ENCODE assay signal across 10 mouse cellular contexts in the genomic region with DNA sequence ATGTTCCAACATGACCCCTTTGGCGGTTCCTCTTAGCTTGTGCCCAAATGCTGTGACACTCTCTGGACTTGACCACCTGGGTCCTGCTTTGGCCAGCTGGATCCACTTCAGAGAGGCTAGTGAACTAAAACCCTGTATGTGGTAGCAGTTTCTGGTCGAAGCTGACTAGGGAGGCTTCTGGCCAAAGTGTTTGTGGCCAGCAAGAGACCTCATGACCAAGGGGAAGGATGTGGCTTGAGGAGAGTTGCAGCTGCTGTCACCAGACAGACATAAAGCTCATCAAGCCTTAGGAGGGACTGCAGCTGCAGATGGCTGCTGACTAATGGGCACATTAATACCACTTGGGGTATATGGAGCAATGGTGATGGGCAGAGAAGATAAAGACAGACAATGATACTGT.
A peak's percentile ranks its signal among the peaks of the same experiment; 100 is the strongest.
DNase-seq lines count a peak whose midpoint lies in the region; ATAC-seq and TF ChIP-seq lines count a peak whose summit lies in the region.
"Had no signal": no experiment of that assay in that cellular context is flagged by ENCODE, and none has a peak within 500 bp of the region (broad histone marks: within the 10 kb centered on the region; RNA-seq: fewer than 3 reads in every experiment).

No protein-coding gene starts in this region.

- H3K4me3 ChIP-seq in heart, adult 2 months = no peak overlapping the region
- H3K4me3 ChIP-seq in heart, embryonic 12.5 days = no peak overlapping the region
- H3K4me3 ChIP-seq in CH12.LX (replicated peaks in 1 of 3; ENCODE audit: low read depth in 2 of 3, low read length in 2 of 3, poor library complexity in 1 of 3) = no peak overlapping the region
- no peak overlapping the region for H3K4me3 ChIP-seq in lung, postnatal 0 days (ENCODE audit: low read depth, low read length)
- H3K4me3 ChIP-seq: neural tube, embryonic 12.5 days had no signal

- TF ChIP-seq POLR2A in heart, adult 2 months (IDR thresholded peaks at IDR 0.05; ENCODE audit: insufficient read depth, low read depth, low read length) = no peak
- no peak for TF ChIP-seq POLR2A in CH12.LX (IDR thresholded peaks at IDR 0.05; ENCODE audit: low read depth, low read length)

- no peak for ATAC-seq in heart, embryonic 12.5 days (ENCODE audit: insufficient number of reproducible peaks, low FRiP score)
- peak; percentile 74 for ATAC-seq in lung, postnatal 0 days

- WGBS in heart, adult 2 months = 39% methylated on average over 2 of the region's 2 CpGs
- 56% methylated on average over 2 of the region's 2 CpGs for WGBS in heart, embryonic 12.5 days
- WGBS in lung, postnatal 0 days = 31% methylated on average over 2 of the region's 2 CpGs

- H3K36me3 ChIP-seq in heart, adult 2 months (ENCODE audit: control insufficient read depth, insufficient read depth, low read length) = peaks cover 22% of the 10 kb centered on the region
- no peaks in the 10 kb centered on the region for H3K36me3 ChIP-seq in heart, embryonic 12.5 days
- H3K36me3 ChIP-seq in CH12.LX (replicated peaks in 1 of 2; ENCODE audit: control insufficient read depth in 1 of 2, insufficient read depth in 1 of 2, low read length in 1 of 2) = no peaks in the 10 kb centered on the region
- H3K36me3 ChIP-seq in lung, postnatal 0 days (ENCODE audit: insufficient read depth, low read length) = no peaks in the 10 kb centered on the region
- H3K36me3 ChIP-seq: G1E; neural tube, embryonic 12.5 days had no signal

- peak; percentile 71 to 78 for DNase-seq in heart, adult 2 months
- no peak for DNase-seq in CH12.LX (ENCODE audit: extremely low read depth)
- peak; percentile 72 for DNase-seq in gastrocnemius, postnatal 25 days
- peak; percentile 59 for DNase-seq in lung, postnatal 0 days (ENCODE audit: low spot score)
- no peak for DNase-seq in urinary bladder, postnatal 25 days (ENCODE audit: low spot score)
- no peak for DNase-seq in testis, postnatal 10 days (ENCODE audit: low spot score)
- DNase-seq in right cerebral cortex, postnatal 14 days = no peak

- no peak for TF ChIP-seq CTCF in heart, adult 2 months (IDR thresholded peaks at IDR 0.05)
- no peak for TF ChIP-seq CTCF in CH12.LX (conservative IDR thresholded peaks at IDR 0.05 in 1 of 2, IDR thresholded peaks at IDR 0.05 in 1 of 2; ENCODE audit: low read depth in 2 of 2, low read length in 2 of 2)
- TF ChIP-seq CTCF in lung, postnatal 0 days (IDR thresholded peaks at IDR 0.05) = no peak

- intact Hi-C loops in heart, adult 2 months (cut with DNase I) = no loop called here

- no peaks in the 10 kb centered on the region for H3K9me3 ChIP-seq in heart, embryonic 12.5 days (replicated peaks)
- no peaks in the 10 kb centered on the region for H3K9me3 ChIP-seq in CH12.LX (replicated peaks; ENCODE audit: low read length)
- H3K9me3 ChIP-seq in lung, postnatal 0 days (ENCODE audit: low read length) = no peaks in the 10 kb centered on the region
- H3K9me3 ChIP-seq: G1E; neural tube, embryonic 12.5 days had no signal

- H3K27ac ChIP-seq in heart, adult 2 months = peak overlapping the region; percentile 49
- H3K27ac ChIP-seq in heart, embryonic 12.5 days (ENCODE audit: poor library complexity, severe bottlenecking) = no peak overlapping the region
- no peak overlapping the region for H3K27ac ChIP-seq in CH12.LX (ENCODE audit: insufficient read depth, low read depth)
- H3K27ac ChIP-seq in lung, postnatal 0 days (ENCODE audit: low read length) = 0 out of 2 replicates have a peak overlapping the region, but pooled peaks have one; percentile 20
- H3K27ac ChIP-seq: neural tube, embryonic 12.5 days had no signal

- TF ChIP-seq RAD21 in CH12.LX (IDR thresholded peaks at IDR 0.05; ENCODE audit: low read depth, low read length) = no peak

- no peaks in the 10 kb centered on the region for H3K27me3 ChIP-seq in heart, adult 2 months (ENCODE audit: control insufficient read depth, insufficient read depth, low read length)
- no peaks in the 10 kb centered on the region for H3K27me3 ChIP-seq in heart, embryonic 12.5 days (replicated peaks)
- H3K27me3 ChIP-seq in CH12.LX (replicated peaks) = no peaks in the 10 kb centered on the region
- H3K27me3 ChIP-seq in lung, postnatal 0 days (replicated peaks; ENCODE audit: insufficient read depth, low read length) = no peaks in the 10 kb centered on the region
- H3K27me3 ChIP-seq: neural tube, embryonic 12.5 days had no signal

- no peak overlapping the region for H3K4me2 ChIP-seq in heart, embryonic 12.5 days
- H3K4me2 ChIP-seq in CH12.LX (ENCODE audit: insufficient read depth, low read depth, poor library complexity, severe bottlenecking) = no peak overlapping the region
- no peak overlapping the region for H3K4me2 ChIP-seq in lung, postnatal 0 days (replicated peaks; ENCODE audit: low read depth, low read length)
- H3K4me2 ChIP-seq: neural tube, embryonic 12.5 days had no signal

- H3K4me1 ChIP-seq in heart, adult 2 months (ENCODE audit: control insufficient read depth, insufficient read depth, low read length) = peaks cover 28% of the 10 kb centered on the region
- peaks cover 24% of the 10 kb centered on the region for H3K4me1 ChIP-seq in heart, embryonic 12.5 days (replicated peaks)
- peaks cover 0 to 15% of the 10 kb centered on the region in 2 experiments; a peak in 3 of 4 replicates for H3K4me1 ChIP-seq in CH12.LX (ENCODE audit: control insufficient read depth in 1 of 2, insufficient read depth in 2 of 2)
- H3K4me1 ChIP-seq in lung, postnatal 0 days (ENCODE audit: insufficient read depth, low read depth, low read length) = peaks cover 15% of the 10 kb centered on the region; the same call in 1 of the 2 replicates

- in situ Hi-C loops in CH12.LX (cut with MboI; ENCODE audit: low pct_ligation_motif_present, low pct_unique_long_range_greater_than_20kb, low sequenced_read_pairs) = no loop called here

- 0 out of 2 replicates have a peak overlapping the region, but pooled peaks have one; percentile 8 for H3K9ac ChIP-seq in heart, adult 2 months (ENCODE audit: low read depth, low read length)
- H3K9ac ChIP-seq in heart, embryonic 12.5 days = no peak overlapping the region
- H3K9ac ChIP-seq in CH12.LX (ENCODE audit: insufficient read depth, low read depth) = no peak overlapping the region
- no peak overlapping the region for H3K9ac ChIP-seq in lung, postnatal 0 days (replicated peaks; ENCODE audit: low read depth)
- H3K9ac ChIP-seq: neural tube, embryonic 12.5 days had no signal

- TF ChIP-seq EP300 in heart, adult 2 months (IDR thresholded peaks at IDR 0.05; ENCODE audit: insufficient read depth, low read depth, low read length) = peak; percentile 92
- no peak for TF ChIP-seq EP300 in CH12.LX (IDR thresholded peaks at IDR 0.05; ENCODE audit: low read length)
- TF ChIP-seq EP300 in lung, postnatal 0 days (IDR thresholded peaks at IDR 0.05) = no peak

- H3K79me2 ChIP-seq in heart, adult 2 months (replicated peaks; ENCODE audit: control insufficient read depth, insufficient read depth, low read length) = no peaks in the 10 kb centered on the region
- H3K79me2 ChIP-seq in CH12.LX (replicated peaks; ENCODE audit: control insufficient read depth, extremely low read depth, insufficient read depth, poor library complexity, severe bottlenecking) = no peaks in the 10 kb centered on the region

- dilution Hi-C loops in CH12.LX (cut with MboI; ENCODE audit: extremely low pct_ligation_motif_present, extremely low pct_unique_long_range_greater_than_20kb, low sequenced_read_pairs) = no loop called here

TF ChIP-seq in CH12.LX, 34 proteins besides CTCF, POLR2A, EP300 and RAD21:
- peak; percentile 51 for TF ChIP-seq TCF12 (IDR thresholded peaks at IDR 0.05; ENCODE audit: low read depth, low read length)
- TF ChIP-seq ZC3H11A (IDR thresholded peaks at IDR 0.05; ENCODE audit: low read depth, low read length) = no peak
- no peak for TF ChIP-seq RCOR1 (conservative IDR thresholded peaks at IDR 0.05; ENCODE audit: low read depth, low read length)

Comparison
In these comparisons a context has a peak if more than half of its experiments do, and no peak if none do; other contexts are left out.
1. H3K27ac ChIP-seq: peak in heart, adult 2 months (single experiment) and lung, postnatal 0 days (single experiment); none in heart, embryonic 12.5 days (single experiment) and CH12.LX (single experiment).
2. DNase-seq: peak in heart, adult 2 months (2 of 2), gastrocnemius, postnatal 25 days (single experiment) and lung, postnatal 0 days (single experiment); none in CH12.LX (single experiment), urinary bladder, postnatal 25 days (single experiment), testis, postnatal 10 days (single experiment) and right cerebral cortex, postnatal 14 days (single experiment).